Mouse (Mus musculus) ES-E14 (cell line): ENCODE data around the gene Dab2.

ENCODE experiments used
- CHD2 ChIP-seq: IDR thresholded peaks from 2 replicates; pipeline ENCODE4 v1.6.1; 2014; ENCODE audit warnings: mild to moderate bottlenecking, low read depth, low read length, inconsistent platforms
- HCFC1 ChIP-seq: IDR thresholded peaks from 2 replicates; pipeline ENCODE4 v1.6.1; 2012; ENCODE audit warnings: low read length, inconsistent platforms, borderline replicate concordance; ENCODE audit not compliant: insufficient read depth
- ZC3H11A ChIP-seq: IDR thresholded peaks from 2 replicates; pipeline ENCODE4 v1.6.1; 2012; ENCODE audit warnings: low read depth, mild to moderate bottlenecking, inconsistent platforms, low read length, borderline replicate concordance
- ZNF384 ChIP-seq: IDR thresholded peaks from 2 replicates; pipeline ENCODE4 v1.6.1; 2012; ENCODE audit warnings: low read depth, low read length, inconsistent platforms

- no peak for TF ChIP-seq CHD2
- TF ChIP-seq ZC3H11A, result no peak
- no peak for TF ChIP-seq HCFC1
- TF ChIP-seq ZNF384, result no peak
These were observed 26.4 kb downstream of the Dab2 start for GRCm38 (mm10) chr15:6326011-6326410.
